Mouse (Mus musculus): ENCODE measurements around the gene Cacna1a. TPM values are rescaled to one million over a fixed set of nuclear protein-coding genes. Genes with fewer than 3 reads are reported as not detected.
A peak's percentile ranks its signal among the peaks of the same experiment; 100 is the strongest.

Gene Cacna1a
- total RNA-seq, 2 experiments from 2014 or later: 2.3 to 4.3 TPM

- peak; percentile 49 to 68 for DNase-seq
These were observed 25.9 kb downstream of the Cacna1a start for GRCm38 (mm10) chr8:84413886-84414851.

DNA sequence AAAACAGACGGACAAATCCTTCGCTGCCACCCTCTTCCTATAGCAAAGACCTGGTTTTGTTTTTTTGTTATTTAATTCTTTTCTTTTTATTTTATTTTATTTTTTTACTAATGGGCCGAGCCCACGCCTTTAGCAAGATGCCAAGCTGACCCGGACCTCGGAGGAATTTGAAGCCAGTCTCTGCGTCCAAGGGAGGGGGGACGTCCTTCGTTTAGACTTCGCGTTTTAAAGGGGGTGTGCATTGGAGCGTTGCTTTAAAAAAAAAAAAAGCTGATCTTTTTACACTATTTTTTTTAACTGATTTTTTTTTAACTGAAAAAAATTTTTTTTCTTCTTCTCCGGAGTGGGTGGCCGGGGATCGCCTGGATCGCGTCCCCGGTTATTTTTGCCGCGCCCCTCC, 26.7 kb downstream of the Cacna1a start:
- no peak for DNase-seq

DNA sequence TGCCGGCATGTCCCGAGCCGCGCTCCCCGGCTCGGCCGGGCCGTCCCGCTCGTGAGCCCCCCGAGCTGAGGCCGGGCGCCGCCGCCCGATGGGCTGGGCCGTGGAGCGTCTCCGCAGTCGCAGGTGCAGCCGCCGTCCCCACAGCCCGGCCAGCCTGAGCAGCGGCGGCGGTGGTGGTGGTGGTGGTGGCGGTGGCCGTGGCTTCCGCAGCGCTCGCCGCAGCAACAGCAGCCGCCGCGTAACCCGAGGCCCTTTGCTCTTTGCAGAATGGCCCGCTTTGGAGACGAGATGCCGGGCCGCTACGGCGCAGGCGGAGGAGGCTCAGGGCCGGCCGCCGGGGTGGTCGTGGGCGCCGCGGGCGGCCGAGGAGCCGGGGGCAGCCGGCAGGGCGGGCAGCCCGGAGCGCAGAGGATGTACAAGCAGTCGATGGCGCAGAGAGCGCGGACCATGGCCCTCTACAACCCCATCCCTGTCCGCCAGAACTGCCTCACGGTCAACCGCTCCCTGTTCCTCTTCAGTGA, 27.2 kb downstream of the Cacna1a start:
- DNase-seq: peak; percentile 9 to 29

DNA sequence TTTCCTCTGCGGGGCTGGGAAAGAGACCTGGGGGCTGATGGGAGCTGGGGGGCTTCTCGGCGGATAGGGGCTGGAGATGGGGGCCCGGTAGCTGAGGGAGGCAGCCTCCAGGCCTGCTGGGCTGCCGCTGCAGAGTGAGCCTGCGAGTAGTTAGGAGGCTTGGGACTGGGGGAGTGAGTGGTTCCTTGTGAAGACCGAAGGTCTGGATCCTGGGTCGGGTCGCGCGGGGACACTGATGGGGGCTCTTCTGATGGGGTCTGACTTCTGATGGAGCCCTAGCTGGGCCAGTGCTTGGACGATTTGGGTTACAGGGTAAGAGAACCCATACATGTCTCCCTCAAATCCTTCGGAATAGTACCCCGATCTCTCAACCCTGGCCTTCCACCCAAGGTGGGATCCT, 27.8 kb downstream of the Cacna1a start:
- peak in 1 of 2 experiments; percentile 4 for DNase-seq

DNA sequence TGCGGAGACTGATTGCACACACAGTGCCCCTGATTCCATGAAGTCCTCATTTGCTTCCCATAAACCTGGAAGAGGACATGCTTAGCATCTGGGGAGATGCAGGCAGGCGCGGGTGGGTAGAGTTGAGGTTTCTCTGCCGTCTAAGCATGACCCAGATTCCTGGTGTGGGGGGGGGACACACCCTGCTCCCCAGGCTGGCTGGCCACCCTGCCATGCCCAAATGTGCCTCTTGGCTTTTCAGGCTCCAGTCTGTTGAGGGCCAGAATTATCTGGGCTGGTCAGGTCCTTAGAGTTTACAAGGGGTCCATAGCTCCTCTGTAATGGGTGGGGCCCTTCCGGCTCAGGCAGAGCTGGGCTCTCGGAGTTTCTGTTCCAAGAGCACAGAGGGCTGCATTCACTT, 28.7 kb downstream of the Cacna1a start:
- DNase-seq: no peak

DNA sequence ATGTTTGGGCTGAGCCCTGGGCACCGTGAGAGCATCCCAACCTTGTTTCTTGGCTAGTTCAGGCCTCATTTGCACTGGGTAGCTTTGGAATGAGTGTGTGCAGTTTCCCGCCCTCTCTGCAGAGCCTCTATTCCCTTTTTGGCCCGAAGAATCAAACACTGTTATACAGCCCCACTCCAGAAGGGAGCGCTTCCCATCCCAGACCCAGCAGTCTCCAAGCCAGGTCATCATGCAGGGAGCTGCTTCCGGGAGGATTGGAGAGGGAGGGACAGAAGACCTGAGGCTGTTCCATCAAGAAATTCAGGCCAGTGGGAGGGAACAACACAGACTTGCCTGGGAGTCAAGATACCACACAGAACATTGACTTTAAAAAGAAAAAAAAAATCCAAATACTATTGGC, 29.6 kb downstream of the Cacna1a start:
- peak; percentile 21 to 45 for DNase-seq

DNA sequence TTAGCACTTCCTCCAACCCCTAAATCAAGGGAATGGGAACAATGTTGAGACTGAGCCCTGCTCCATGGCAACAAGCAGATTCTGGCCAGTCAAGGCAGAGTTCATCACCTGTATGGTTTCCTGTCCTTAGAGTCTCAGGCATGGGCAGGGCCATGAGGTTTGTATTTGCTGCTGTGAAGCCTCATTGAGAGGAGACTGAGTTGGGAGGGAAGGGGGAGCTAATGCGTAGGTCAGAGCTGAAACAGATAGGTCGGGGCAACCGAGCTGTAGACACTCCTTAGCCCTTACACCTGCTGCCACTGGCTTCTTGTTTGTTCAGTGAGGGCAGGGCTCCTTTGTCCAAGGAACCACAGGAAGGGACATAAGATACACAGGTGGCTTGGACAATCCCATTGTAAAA, 36.2 kb downstream of the Cacna1a start:
- no peak for DNase-seq

- no peak for DNase-seq
These were observed 37.8 kb downstream of the Cacna1a start for GRCm38 (mm10) chr8:84426087-84426486.

GRCm38 (mm10) chr8:84426582-84426981, 38.3 kb downstream of the Cacna1a start:
- no peak for DNase-seq

DNA sequence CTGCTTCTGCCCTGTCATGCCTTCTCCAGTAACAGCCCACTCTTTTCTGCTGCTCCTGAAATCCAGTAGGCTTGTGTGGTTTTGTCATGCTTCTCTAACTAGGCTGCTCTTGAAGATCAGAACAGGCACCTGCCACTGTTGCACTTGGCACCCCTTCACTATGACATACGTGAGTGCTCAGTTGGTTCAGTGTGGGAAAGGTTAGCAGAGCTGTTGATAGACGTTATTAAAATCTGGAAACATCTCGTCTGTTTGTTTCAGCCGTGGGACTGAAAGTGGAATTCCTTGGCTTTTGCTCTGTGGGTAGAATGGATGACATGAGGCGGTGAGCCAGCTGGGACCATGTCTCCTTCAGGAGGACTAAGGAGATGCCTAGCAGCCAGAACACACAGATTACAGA, 39.8 kb downstream of the Cacna1a start:
- no peak for DNase-seq

GRCm38 (mm10) chr8:84429014-84429413, 40.8 kb downstream of the Cacna1a start:
- DNase-seq: no peak

DNA sequence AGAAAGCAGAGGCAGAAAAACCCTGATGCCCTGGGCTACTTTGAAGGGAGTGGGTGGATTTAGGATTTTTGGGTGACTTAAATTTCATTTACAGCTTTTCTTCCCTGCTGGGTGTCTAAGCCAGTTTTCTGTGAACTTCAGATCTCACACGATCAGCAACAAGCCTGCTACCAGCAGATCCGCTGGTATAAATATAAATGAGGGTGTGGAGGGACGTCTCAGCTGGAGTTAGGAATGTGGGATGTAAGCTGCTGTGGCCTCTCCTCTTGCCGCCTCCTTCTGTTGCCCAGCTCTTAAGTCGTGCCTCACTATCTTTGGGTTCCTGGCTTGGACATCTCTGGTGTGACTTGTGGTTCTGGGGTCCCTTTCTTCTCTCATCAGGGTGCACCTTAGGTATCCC, 41.3 kb downstream of the Cacna1a start:
- DNase-seq: no peak

GRCm38 (mm10) chr8:84435370-84435769, 47.1 kb downstream of the Cacna1a start:
- no peak for DNase-seq

GRCm38 (mm10) chr8:84439813-84440212, 51.6 kb downstream of the Cacna1a start:
- DNase-seq: no peak

GRCm38 (mm10) chr8:84442043-84442442, 53.8 kb downstream of the Cacna1a start:
- DNase-seq: peak in 1 of 2 experiments; percentile 9

- no peak for DNase-seq
These were observed 58.3 kb downstream of the Cacna1a start for GRCm38 (mm10) chr8:84446571-84446991.

DNA sequence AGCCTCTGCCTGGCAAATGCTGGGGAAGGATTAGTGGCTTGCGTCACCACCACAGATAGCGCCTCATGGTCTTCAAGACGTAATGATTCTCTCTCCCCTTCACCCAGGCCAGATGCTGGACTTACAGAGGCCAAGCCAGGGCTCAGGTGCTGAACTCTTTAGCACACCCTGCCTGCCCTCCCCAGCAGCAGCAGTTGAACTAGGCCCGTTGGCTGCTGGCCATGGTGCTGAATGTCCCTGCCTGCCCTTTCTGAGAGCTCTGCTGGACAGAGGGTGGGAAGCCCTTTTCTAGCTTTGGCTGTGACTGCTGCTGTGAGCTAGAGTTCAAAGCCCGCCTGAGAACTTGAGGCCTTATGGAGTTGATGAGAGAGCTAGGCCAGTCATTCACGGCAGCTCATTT, 66.3 kb downstream of the Cacna1a start:
- peak; percentile 30 to 69 for DNase-seq

GRCm38 (mm10) chr8:84458853-84459252, 70.6 kb downstream of the Cacna1a start:
- no peak for DNase-seq

DNA sequence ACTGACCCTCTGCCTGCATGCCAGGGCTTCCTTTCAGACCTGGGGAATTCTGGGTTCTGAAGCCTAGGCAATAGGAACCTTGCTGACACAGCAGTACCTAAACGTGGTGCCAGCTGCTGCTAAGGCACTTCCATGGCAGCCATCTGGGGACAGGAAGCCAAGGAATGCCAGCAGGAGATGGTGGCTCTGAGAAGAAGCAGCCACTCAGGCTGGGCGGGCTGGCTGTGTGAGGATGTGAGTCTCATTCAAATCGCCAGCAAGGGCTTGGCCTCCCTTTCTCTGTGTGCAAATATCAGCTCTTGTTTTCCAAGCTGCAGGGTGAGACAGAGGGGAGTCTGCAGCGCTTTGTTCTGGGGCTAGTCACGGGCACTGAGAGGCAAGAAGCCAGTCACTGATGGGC, 71.0 kb downstream of the Cacna1a start:
- no peak for DNase-seq

DNA sequence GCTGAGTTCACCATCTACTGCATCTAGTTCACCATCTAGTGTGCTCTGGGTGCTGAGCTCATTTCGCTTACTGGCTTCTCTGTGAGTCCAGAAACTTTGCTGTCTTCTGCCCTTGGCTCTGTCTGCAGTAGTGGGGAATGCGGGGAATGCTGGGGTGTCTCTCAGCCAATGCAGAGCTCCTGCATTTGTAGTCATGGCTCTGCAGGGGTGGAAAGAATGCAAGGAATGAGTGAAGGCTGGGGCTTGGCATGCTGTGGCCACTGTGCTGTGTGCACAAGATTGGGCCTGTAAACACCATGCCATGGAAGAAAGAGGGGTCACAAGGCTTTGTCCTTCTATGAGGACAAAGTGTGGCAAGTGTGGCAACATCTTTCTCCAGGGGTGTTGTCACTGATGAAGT, 72.5 kb downstream of the Cacna1a start:
- DNase-seq: peak; percentile 3

- DNase-seq: peak in 1 of 2 experiments; percentile 8
These were observed 78.7 kb downstream of the Cacna1a start for GRCm38 (mm10) chr8:84466932-84467331.

- DNase-seq: no peak
These were observed 80.8 kb downstream of the Cacna1a start for GRCm38 (mm10) chr8:84469076-84469475.

DNA sequence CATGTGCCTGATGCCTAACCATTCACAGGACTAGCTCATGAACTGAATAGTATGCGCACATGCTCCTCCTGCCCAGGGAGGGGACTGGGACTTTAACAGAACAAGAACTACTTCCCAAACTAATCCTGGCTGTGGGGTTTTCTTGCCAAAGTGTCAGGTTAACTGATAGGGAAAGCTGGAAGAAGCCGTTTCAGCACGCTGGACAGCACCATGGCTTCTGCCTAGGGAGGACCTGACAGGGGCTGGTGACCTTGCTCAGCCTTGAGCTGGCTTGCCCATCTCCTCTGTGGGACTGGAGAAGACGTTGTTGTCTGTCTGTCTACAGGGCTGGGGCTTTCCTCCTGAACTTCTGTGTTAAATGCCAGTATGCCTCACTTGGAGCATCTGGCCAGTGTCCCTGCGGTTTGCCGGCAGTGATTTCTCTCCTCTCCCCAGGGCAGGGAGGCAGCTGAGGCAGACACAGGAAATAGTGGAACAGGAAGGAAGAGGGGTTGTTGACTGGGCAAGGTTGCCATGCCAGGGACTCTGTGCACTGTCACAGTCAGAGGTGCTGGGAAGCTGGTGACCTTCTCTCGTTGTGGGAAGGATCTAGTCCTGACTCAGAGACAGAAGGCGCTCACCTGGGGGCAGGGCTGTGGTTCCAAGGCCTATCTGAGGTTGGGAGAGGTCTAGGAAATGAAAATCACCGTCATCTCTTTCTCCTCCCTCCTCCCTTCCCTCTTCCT, 83.2 kb downstream of the Cacna1a start:
- DNase-seq: peak; percentile 36 to 79

All from heart, adult 18-20 months (tissue).